Mouse (Mus musculus) testis, adult 2 months (tissue): ENCODE measurements at regions not wholly inside any gene's neighbourhood (a gene's known extent, or its start where the extent isn't known, plus 50 kb on each side); places are given as distances from the start of the nearest gene placed in this dataset.

Source experiments
- CTCF ChIP-seq: fragments of 200-500 bp; IDR thresholded peaks from 2 replicates; pipeline ENCODE4 v1.5.1; 2012; ENCODE audit warnings: low read depth, mild to moderate bottlenecking, inconsistent platforms, low read length, moderate library complexity; ENCODE audit not compliant: control insufficient read depth, insufficient read depth, insufficient replicate concordance
- POLR2A ChIP-seq: fragments of 200-500 bp; IDR thresholded peaks from 2 replicates; pipeline ENCODE4 v1.6.1; 2012; ENCODE audit warnings: low read depth, mild to moderate bottlenecking, inconsistent platforms, low read length, moderate library complexity; ENCODE audit not compliant: control insufficient read depth

- TF ChIP-seq POLR2A (no peak), CTCF (no peak)
Measured at GRCm38 (mm10) chr3:17824662-17825061, 123.5 kb upstream of the Cypt12 start.
